ENCODE assay signal across 28 mouse cellular contexts in the genomic region with DNA sequence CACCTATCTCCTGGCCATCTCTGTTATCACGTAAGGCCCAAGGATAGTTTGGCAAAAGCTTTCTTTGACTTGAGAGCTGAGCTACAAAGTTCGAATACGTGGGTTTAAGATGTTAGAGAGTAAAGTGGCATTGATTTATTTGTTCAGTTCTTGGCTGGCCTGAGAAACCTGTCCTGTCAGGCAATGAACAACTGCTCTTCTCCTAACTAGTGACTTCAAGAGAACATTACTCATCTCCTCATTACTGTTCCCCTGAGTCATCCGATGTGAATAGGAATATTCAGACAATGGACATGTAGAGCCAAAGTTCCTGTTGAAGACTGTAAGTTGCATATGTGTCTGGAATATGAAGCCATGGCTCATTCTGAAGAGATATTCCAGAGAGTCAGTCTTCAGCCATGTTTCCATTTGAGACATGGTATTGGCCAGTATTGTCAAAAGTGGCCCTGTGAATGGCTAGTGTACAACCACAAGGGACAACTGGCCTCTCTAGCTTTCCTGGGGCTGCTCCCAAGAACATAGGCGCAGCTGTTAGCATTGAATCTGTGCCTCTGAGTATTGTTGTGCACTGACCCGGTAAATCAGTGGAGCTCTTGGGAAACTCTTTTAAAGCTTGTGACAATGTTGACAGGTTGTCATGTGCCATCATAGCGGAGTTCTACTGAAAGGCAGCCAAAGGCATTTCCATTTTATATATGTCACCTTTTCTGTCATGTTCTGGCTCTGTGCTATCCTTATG.
DNase-seq lines count a peak whose midpoint lies in the region; ATAC-seq lines count a peak whose summit lies in the region.
"Had no signal": no experiment of that assay in that cellular context is flagged by ENCODE, and none has a peak within 500 bp of the region (broad histone marks: within the 10 kb centered on the region; RNA-seq: fewer than 3 reads in every experiment).

No protein-coding gene starts in this region.

- no peak overlapping the region for H3K4me2 ChIP-seq in hindbrain, embryonic 11.5 days (replicated peaks; ENCODE audit: low read depth, low read length)
- no peak overlapping the region for H3K4me2 ChIP-seq in hindbrain, embryonic 14.5 days (replicated peaks)
- no peak overlapping the region for H3K4me2 ChIP-seq in hindbrain, embryonic 16.5 days (ENCODE audit: low read length)
- H3K4me2 ChIP-seq: forebrain, embryonic 13.5 days; heart, embryonic 12.5 days; kidney, embryonic 15.5 days; limb, embryonic 12.5 days; liver, embryonic 11.5 days; midbrain, embryonic 15.5 days; neural tube, embryonic 15.5 days had no signal

- H3K9me3 ChIP-seq in hindbrain, embryonic 11.5 days (ENCODE audit: control insufficient read depth, low read length) = no peaks in the 10 kb centered on the region
- H3K9me3 ChIP-seq in hindbrain, embryonic 14.5 days (ENCODE audit: control insufficient read depth, low read length) = no peaks in the 10 kb centered on the region
- H3K9me3 ChIP-seq in hindbrain, embryonic 16.5 days (ENCODE audit: control insufficient read depth, low read length) = no peaks in the 10 kb centered on the region
- H3K9me3 ChIP-seq: forebrain, embryonic 13.5 days; heart, embryonic 12.5 days; kidney, embryonic 15.5 days; limb, embryonic 12.5 days; midbrain, embryonic 15.5 days; neural tube, embryonic 15.5 days had no signal

- peak; percentile 75 for ATAC-seq in hindbrain, embryonic 11.5 days (ENCODE audit: low FRiP score)
- ATAC-seq in hindbrain, embryonic 14.5 days (ENCODE audit: low FRiP score) = no peak
- ATAC-seq in hindbrain, embryonic 16.5 days = 0 out of 2 replicates have a peak, but pooled peaks have one; percentile 48
- ATAC-seq: forebrain, embryonic 13.5 days; intestine, postnatal 0 days; liver, postnatal 0 days; lung, postnatal 0 days; midbrain, embryonic 15.5 days had no signal

- no peak overlapping the region for H3K27ac ChIP-seq in hindbrain, embryonic 11.5 days (ENCODE audit: low read depth, low read length)
- H3K27ac ChIP-seq in hindbrain, embryonic 14.5 days = no peak overlapping the region
- no peak overlapping the region for H3K27ac ChIP-seq in hindbrain, embryonic 16.5 days (ENCODE audit: low read depth, low read length)
- H3K27ac ChIP-seq: forebrain, embryonic 13.5 days; kidney, embryonic 15.5 days; limb, embryonic 12.5 days; midbrain, embryonic 15.5 days; neural tube, embryonic 15.5 days had no signal

- 67% methylated on average over 7 of the region's 7 CpGs for WGBS in hindbrain, embryonic 11.5 days
- WGBS in hindbrain, embryonic 14.5 days = 59% methylated on average over 7 of the region's 7 CpGs
- 69% methylated on average over 7 of the region's 7 CpGs for WGBS in hindbrain, embryonic 16.5 days

- peak; percentile 51 for DNase-seq in embryo, embryonic 10.5 days (ENCODE audit: low spot score)
- no peak for DNase-seq in embryo, embryonic 9.5 days (ENCODE audit: extremely low spot score)
- DNase-seq in hindbrain, embryonic 11.5 days (ENCODE audit: low spot score) = peak; percentile 35
- DNase-seq in hindbrain, embryonic 14.5 days (ENCODE audit: low spot score) = no peak
- DNase-seq in 3T3-L1 (ENCODE audit: low read depth, low spot score) = peak; percentile 61
- no peak for DNase-seq in lung, postnatal 10 days
- no peak for DNase-seq in spleen, postnatal 4 days (ENCODE audit: low spot score in 2 of 2)
- DNase-seq: adrenal gland, adult 8-10 months; cerebellum, adult 2 months; cerebellum, postnatal 25 days; gastrocnemius, postnatal 10 days; heart, adult 18-20 months; heart, postnatal 10 days; kidney, postnatal 36 days; liver, postnatal 0 days; right cerebral cortex, postnatal 14 days; thymus, postnatal 25 days had no signal

- no peaks in the 10 kb centered on the region for H3K36me3 ChIP-seq in hindbrain, embryonic 11.5 days (ENCODE audit: control insufficient read depth, insufficient read depth, low read length)
- H3K36me3 ChIP-seq in hindbrain, embryonic 14.5 days (replicated peaks; ENCODE audit: control insufficient read depth, insufficient read depth) = no peaks in the 10 kb centered on the region
- no peaks in the 10 kb centered on the region for H3K36me3 ChIP-seq in hindbrain, embryonic 16.5 days (ENCODE audit: control insufficient read depth, insufficient read depth, low read length)
- H3K36me3 ChIP-seq: heart, embryonic 12.5 days; kidney, embryonic 15.5 days; limb, embryonic 12.5 days; midbrain, embryonic 15.5 days; neural tube, embryonic 15.5 days had no signal

- H3K9ac ChIP-seq in hindbrain, embryonic 11.5 days (ENCODE audit: low read depth, low read length) = no peak overlapping the region
- H3K9ac ChIP-seq in hindbrain, embryonic 14.5 days = no peak overlapping the region
- no peak overlapping the region for H3K9ac ChIP-seq in hindbrain, embryonic 16.5 days (ENCODE audit: low read depth, low read length)
- H3K9ac ChIP-seq: forebrain, embryonic 13.5 days; heart, embryonic 12.5 days; kidney, embryonic 15.5 days; limb, embryonic 12.5 days; liver, postnatal 0 days; midbrain, embryonic 15.5 days; neural tube, embryonic 15.5 days had no signal

- no peaks in the 10 kb centered on the region for H3K4me1 ChIP-seq in hindbrain, embryonic 11.5 days (replicated peaks; ENCODE audit: control insufficient read depth, insufficient read depth, low read length)
- no peaks in the 10 kb centered on the region for H3K4me1 ChIP-seq in hindbrain, embryonic 14.5 days (replicated peaks; ENCODE audit: control insufficient read depth, insufficient read depth, low read length)
- no peaks in the 10 kb centered on the region for H3K4me1 ChIP-seq in hindbrain, embryonic 16.5 days (ENCODE audit: control insufficient read depth, insufficient read depth, low read depth, low read length)
- H3K4me1 ChIP-seq: kidney, embryonic 15.5 days had no signal

- H3K27me3 ChIP-seq in hindbrain, embryonic 11.5 days (ENCODE audit: control insufficient read depth, insufficient read depth, low read length) = no peaks in the 10 kb centered on the region
- no peaks in the 10 kb centered on the region for H3K27me3 ChIP-seq in hindbrain, embryonic 14.5 days (ENCODE audit: control insufficient read depth, insufficient read depth, low read length)
- no peaks in the 10 kb centered on the region for H3K27me3 ChIP-seq in hindbrain, embryonic 16.5 days (replicated peaks; ENCODE audit: control insufficient read depth, insufficient read depth, low read length)
- H3K27me3 ChIP-seq: forebrain, embryonic 13.5 days; heart, embryonic 12.5 days; kidney, embryonic 15.5 days; midbrain, embryonic 15.5 days; neural tube, embryonic 15.5 days; Patski had no signal

- H3K4me3 ChIP-seq in hindbrain, embryonic 11.5 days (ENCODE audit: low read depth, low read length) = no peak overlapping the region
- no peak overlapping the region for H3K4me3 ChIP-seq in hindbrain, embryonic 14.5 days (replicated peaks; ENCODE audit: low read length)
- no peak overlapping the region for H3K4me3 ChIP-seq in hindbrain, embryonic 16.5 days (ENCODE audit: low read length)
- H3K4me3 ChIP-seq: forebrain, embryonic 13.5 days; heart, embryonic 12.5 days; kidney, embryonic 15.5 days; limb, embryonic 12.5 days; midbrain, embryonic 15.5 days; neural tube, embryonic 15.5 days had no signal

Comparison
In these comparisons a context has a peak if more than half of its experiments do, and no peak if none do; other contexts are left out.
1. DNase-seq: peak in embryo, embryonic 10.5 days (single experiment), hindbrain, embryonic 11.5 days (single experiment) and 3T3-L1 (single experiment); none in embryo, embryonic 9.5 days (single experiment), hindbrain, embryonic 14.5 days (single experiment), lung, postnatal 10 days (single experiment) and spleen, postnatal 4 days (0 of 2).